Mouse (Mus musculus): ENCODE measurements at regions not wholly inside any gene's neighbourhood (a gene's known extent, or its start where the extent isn't known, plus 50 kb on each side); places are given as distances from the start of the nearest gene placed in this dataset.
"Not testable (repeated sequence)": the region's sequence is repeated elsewhere in the genome, so short reads cannot be mapped to it uniquely, and the experiment has no call there.

- WGBS, result 46% methylated on average over 7 of the region's 7 CpGs
- Histone ChIP-seq H3K4me3 (no peak overlapping the region), H3K4me1 (replicated peaks) (peaks cover 26% of the 10 kb centered on the region), H3K9me3 (no peaks in the 10 kb centered on the region), H3K27ac (peak overlapping the region; percentile 50), H3K36me3 (no peaks in the 10 kb centered on the region), H3K27me3 (ENCODE audit: insufficient read depth, poor library complexity, severe bottlenecking) (no peaks in the 10 kb centered on the region)
- DNase-seq (ENCODE audit: low spot score), result peak; percentile 40
Observed at GRCm38 (mm10) chr12:27932382-27933140, 590.2 kb upstream of the Sox11 start.

- Histone ChIP-seq H3K4me1 (replicated peaks) (peaks cover 26% of the 10 kb centered on the region), H3K4me3 (no peak overlapping the region), H3K36me3 (no peaks in the 10 kb centered on the region), H3K9me3 (no peaks in the 10 kb centered on the region), H3K27ac (peak overlapping the region; percentile 53; the same call in 1 of the 2 replicates), H3K27me3 (ENCODE audit: insufficient read depth, poor library complexity, severe bottlenecking) (no peaks in the 10 kb centered on the region)
- peak; percentile 11 for DNase-seq (ENCODE audit: low spot score)
- 54% methylated on average over 11 of the region's 11 CpGs for WGBS
Observed at GRCm38 (mm10) chr12:27928366-27928963, 586.1 kb upstream of the Sox11 start.

- 88% methylated on average over 6 of the region's 6 CpGs for WGBS
Observed at GRCm38 (mm10) chr12:27926730-27927129, 584.4 kb upstream of the Sox11 start.

DNA sequence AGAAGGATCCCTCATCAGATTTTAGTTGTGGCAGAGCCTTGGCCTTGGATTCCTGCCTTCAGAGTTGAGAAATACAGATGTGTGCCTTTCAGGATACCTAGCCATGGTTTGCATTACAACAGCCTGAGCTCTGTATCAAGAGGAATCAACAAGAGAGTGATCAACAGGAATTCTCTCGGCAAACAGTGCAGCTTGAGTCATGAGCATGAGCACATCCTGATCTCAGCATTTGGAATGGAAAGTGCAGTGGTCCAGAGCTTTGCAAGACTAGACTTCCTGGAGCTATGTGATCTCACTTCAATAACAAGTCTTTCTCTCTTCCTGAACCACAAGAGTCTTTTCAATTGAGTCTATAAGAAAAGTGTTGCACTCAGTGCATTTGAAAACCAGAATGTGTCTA, 578.2 kb upstream of the Sox11 start:
- no peak for DNase-seq (ENCODE audit: low spot score)
- WGBS, result 82% methylated on average over 1 of the region's 1 CpGs
- no peaks in the 10 kb centered on the region for H3K27me3 ChIP-seq (ENCODE audit: insufficient read depth, poor library complexity, severe bottlenecking)
- no peak overlapping the region for H3K4me3 ChIP-seq
- no peak overlapping the region for H3K27ac ChIP-seq
- no peaks in the 10 kb centered on the region for H3K36me3 ChIP-seq
- H3K9me3 ChIP-seq, result no peaks in the 10 kb centered on the region
- H3K4me1 ChIP-seq (replicated peaks), result no peaks in the 10 kb centered on the region

More at GRCm38 (mm10) chr12:27926730-27927129, 584.4 kb upstream of the Sox11 start:
- Histone ChIP-seq H3K4me3 (no peak overlapping the region), H3K9me3 (no peaks in the 10 kb centered on the region), H3K27me3 (ENCODE audit: insufficient read depth, poor library complexity, severe bottlenecking) (no peaks in the 10 kb centered on the region), H3K4me1 (replicated peaks) (peaks cover 10% of the 10 kb centered on the region), H3K27ac (no peak overlapping the region), H3K36me3 (no peaks in the 10 kb centered on the region)
- no peak for DNase-seq (ENCODE audit: low spot score)

GRCm38 (mm10) chr12:27916401-27916920, 574.1 kb upstream of the Sox11 start:
- 85% methylated on average over 3 of the region's 3 CpGs for WGBS
- H3K27me3 ChIP-seq (ENCODE audit: insufficient read depth, poor library complexity, severe bottlenecking), result no peaks in the 10 kb centered on the region
- H3K36me3 ChIP-seq, result no peaks in the 10 kb centered on the region
- no peak overlapping the region for H3K4me3 ChIP-seq
- no peaks in the 10 kb centered on the region for H3K4me1 ChIP-seq (replicated peaks)
- no peaks in the 10 kb centered on the region for H3K9me3 ChIP-seq
- H3K27ac ChIP-seq, result no peak overlapping the region
- no peak for DNase-seq (ENCODE audit: low spot score)

- Histone ChIP-seq H3K4me1 (replicated peaks) (no peaks in the 10 kb centered on the region), H3K9me3 (no peaks in the 10 kb centered on the region), H3K4me3 (no peak overlapping the region), H3K27me3 (ENCODE audit: insufficient read depth, poor library complexity, severe bottlenecking) (no peaks in the 10 kb centered on the region), H3K27ac (no peak overlapping the region), H3K36me3 (no peaks in the 10 kb centered on the region)
- DNase-seq (ENCODE audit: low spot score), result no peak
- WGBS, result 82% methylated on average over 5 of the region's 5 CpGs
Observed at GRCm38 (mm10) chr12:27909417-27910100, 567.2 kb upstream of the Sox11 start.

DNA sequence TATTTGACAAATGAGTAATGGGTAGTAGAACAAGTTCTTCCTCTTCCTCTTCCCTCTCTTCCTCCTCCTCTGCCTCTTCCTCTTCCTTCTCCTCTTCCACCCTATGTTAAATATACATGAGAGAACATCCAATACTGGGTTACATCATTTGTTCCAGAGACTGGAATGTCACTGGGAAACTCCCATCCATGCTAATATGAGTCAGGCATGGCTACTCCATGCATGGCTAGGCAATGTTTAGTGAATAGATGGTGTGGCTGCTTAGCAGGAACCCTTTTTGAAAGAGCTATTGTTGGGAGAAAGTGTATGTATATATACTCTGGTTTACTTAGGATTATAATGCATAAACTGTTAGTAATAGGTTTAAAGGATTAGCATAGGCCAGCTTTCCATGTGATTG, 554.3 kb upstream of the Sox11 start:
- H3K4me3 ChIP-seq; H3K36me3 ChIP-seq; H3K9me3 ChIP-seq; H3K27ac ChIP-seq; DNase-seq (ENCODE audit: low spot score); H3K4me1 ChIP-seq (replicated peaks); H3K27me3 ChIP-seq (ENCODE audit: insufficient read depth, poor library complexity, severe bottlenecking): not testable (repeated sequence)

- no peaks in the 10 kb centered on the region for H3K27me3 ChIP-seq (ENCODE audit: insufficient read depth, poor library complexity, severe bottlenecking)
- no peak overlapping the region for H3K27ac ChIP-seq
- H3K36me3 ChIP-seq, result no peaks in the 10 kb centered on the region
- H3K4me3 ChIP-seq, result no peak overlapping the region
- WGBS, result 82% methylated on average over 4 of the region's 4 CpGs
- H3K4me1 ChIP-seq (replicated peaks), result no peaks in the 10 kb centered on the region
- DNase-seq (ENCODE audit: low spot score), result no peak
- no peaks in the 10 kb centered on the region for H3K9me3 ChIP-seq
Observed at GRCm38 (mm10) chr12:27881720-27882119, 539.3 kb upstream of the Sox11 start.

DNA sequence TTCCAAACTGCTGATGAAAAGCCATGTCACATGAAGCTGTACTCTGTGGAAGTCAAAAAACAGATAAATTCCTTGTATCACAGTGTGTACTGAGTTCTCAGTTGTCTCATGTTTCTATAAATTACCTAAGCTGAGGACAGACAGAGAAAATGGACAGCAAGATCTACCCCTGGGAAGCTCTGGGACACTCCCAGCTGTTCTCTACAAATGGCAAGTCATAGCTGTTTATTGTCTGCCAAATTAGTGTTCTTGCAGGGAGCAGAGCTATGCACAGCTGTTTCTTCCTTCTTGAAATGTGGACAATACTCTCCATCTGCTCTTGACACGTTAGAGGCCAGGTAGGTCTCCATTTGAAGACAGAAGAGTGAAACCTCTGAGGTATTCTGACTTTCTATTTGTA, 524.0 kb upstream of the Sox11 start:
- no peaks in the 10 kb centered on the region for H3K27me3 ChIP-seq (ENCODE audit: insufficient read depth, poor library complexity, severe bottlenecking)
- H3K4me3 ChIP-seq, result no peak overlapping the region
- H3K4me1 ChIP-seq (replicated peaks), result no peaks in the 10 kb centered on the region
- no peaks in the 10 kb centered on the region for H3K36me3 ChIP-seq
- H3K9me3 ChIP-seq, result no peaks in the 10 kb centered on the region
- WGBS, result 80% methylated on average over 1 of the region's 1 CpGs
- DNase-seq (ENCODE audit: low spot score), result no peak
- H3K27ac ChIP-seq, result no peak overlapping the region

DNA sequence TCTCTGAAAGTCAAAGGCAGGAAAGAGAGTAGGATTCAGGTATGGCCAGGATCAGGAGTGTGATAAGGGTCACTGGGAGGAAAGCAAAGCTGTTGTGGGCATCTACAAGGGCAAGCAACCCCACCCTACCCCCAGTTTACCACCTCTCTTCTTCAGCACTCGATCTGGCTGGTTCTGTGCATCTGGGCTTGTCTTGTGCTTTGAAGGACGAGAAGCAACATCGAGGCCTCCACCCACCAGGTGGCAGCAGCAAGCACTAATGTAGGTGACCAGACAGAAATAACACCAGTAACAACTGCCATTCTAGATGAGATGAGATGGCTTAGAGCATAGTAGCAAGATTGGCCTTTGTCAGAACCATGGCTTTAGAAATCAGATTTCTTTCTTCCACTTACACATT, 507.2 kb upstream of the Sox11 start:
- H3K4me3 ChIP-seq, result no peak overlapping the region
- H3K9me3 ChIP-seq, result no peaks in the 10 kb centered on the region
- H3K27ac ChIP-seq, result peak overlapping the region; percentile 53; the same call in 1 of the 2 replicates
- H3K27me3 ChIP-seq (ENCODE audit: insufficient read depth, poor library complexity, severe bottlenecking), result no peaks in the 10 kb centered on the region
- WGBS, result 93% methylated on average over 3 of the region's 3 CpGs
- H3K36me3 ChIP-seq, result no peaks in the 10 kb centered on the region
- peaks cover 8% of the 10 kb centered on the region; the same call in 1 of the 2 replicates for H3K4me1 ChIP-seq (replicated peaks)
- DNase-seq (ENCODE audit: low spot score), result peak; percentile 15

DNA sequence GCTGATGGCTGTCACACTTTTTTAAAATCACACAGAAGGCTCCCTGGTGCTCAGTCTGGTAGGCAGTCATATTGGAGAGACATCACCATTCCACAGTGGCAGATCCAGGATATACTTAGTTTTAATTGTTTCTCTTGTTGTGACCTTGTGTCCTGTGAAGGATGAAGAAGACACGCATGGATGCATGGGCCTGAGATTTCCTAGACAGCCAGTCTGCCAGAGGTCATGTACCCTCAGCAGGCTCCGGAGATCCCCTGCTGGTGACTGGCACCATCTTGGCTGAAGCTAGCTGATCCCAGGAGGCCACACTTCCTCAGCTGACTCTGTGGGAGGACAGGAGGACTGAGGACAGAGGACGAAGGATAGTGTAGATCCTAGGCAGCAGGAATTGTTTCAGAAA, 506.7 kb upstream of the Sox11 start:
- Histone ChIP-seq H3K4me1 (replicated peaks) (peaks cover 8% of the 10 kb centered on the region; the same call in 1 of the 2 replicates), H3K27ac (peak overlapping the region; percentile 53), H3K9me3 (no peaks in the 10 kb centered on the region), H3K36me3 (no peaks in the 10 kb centered on the region), H3K4me3 (no peak overlapping the region), H3K27me3 (ENCODE audit: insufficient read depth, poor library complexity, severe bottlenecking) (no peaks in the 10 kb centered on the region)
- DNase-seq (ENCODE audit: low spot score), result no peak
- WGBS, result 64% methylated on average over 3 of the region's 3 CpGs

DNA sequence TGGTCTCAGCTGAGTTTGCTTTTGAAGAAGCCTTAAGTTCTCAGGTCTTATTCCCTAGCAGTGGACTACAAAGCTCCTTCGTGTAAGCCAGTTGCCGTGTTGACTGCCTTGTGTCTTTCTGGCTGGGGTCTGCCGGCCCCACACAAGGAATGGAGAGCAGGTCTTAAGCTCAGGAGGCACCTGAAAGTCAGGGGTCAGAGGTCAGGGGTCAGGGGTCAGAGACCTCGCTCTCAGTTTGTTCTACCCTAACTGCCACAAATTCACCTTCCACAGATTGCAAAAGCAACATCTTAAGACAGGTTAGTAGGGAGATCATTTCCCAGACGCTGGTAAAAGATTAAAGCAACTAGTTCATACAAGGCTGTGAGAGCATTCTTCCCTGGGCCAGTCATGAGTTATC, 505.8 kb upstream of the Sox11 start:
- Histone ChIP-seq H3K27ac (no peak overlapping the region), H3K27me3 (ENCODE audit: insufficient read depth, poor library complexity, severe bottlenecking) (no peaks in the 10 kb centered on the region), H3K36me3 (no peaks in the 10 kb centered on the region), H3K4me3 (no peak overlapping the region), H3K4me1 (replicated peaks) (peaks cover 8% of the 10 kb centered on the region; the same call in 1 of the 2 replicates), H3K9me3 (no peaks in the 10 kb centered on the region)
- WGBS, result 64% methylated on average over 5 of the region's 5 CpGs
- no peak for DNase-seq (ENCODE audit: low spot score)

GRCm38 (mm10) chr12:27847397-27847796, 505.0 kb upstream of the Sox11 start:
- 72% methylated on average over 10 of the region's 10 CpGs for WGBS
- no peak for DNase-seq (ENCODE audit: low spot score)
- H3K27ac ChIP-seq, result no peak overlapping the region
- H3K36me3 ChIP-seq, result no peaks in the 10 kb centered on the region
- H3K4me1 ChIP-seq (replicated peaks), result peaks cover 8% of the 10 kb centered on the region; the same call in 1 of the 2 replicates
- no peaks in the 10 kb centered on the region for H3K9me3 ChIP-seq
- H3K4me3 ChIP-seq, result no peak overlapping the region
- H3K27me3 ChIP-seq (ENCODE audit: insufficient read depth, poor library complexity, severe bottlenecking), result no peaks in the 10 kb centered on the region

All from hindbrain, embryonic 10.5 days (tissue).